Mouse (Mus musculus): ENCODE data around the gene Hoxb13. TPM values are rescaled to one million over a fixed set of nuclear protein-coding genes. Genes with fewer than 3 reads are reported as not detected.

The Hoxb13 gene
- polyA plus RNA-seq, 1 experiment from 2014 or later: 0.43 TPM

Other genes with a start within 250 kb of the Hoxb13 start
- gene Igf2bp1, start 188.4 kb upstream of the Hoxb13 start, polyA plus RNA-seq (2015; fragmentation: Nextera tagmentation; extraction: Ambion mirVana): 1.3 and 1.5 TPM in 2 replicates
- 3.1 and 3.8 TPM in 2 replicates for gene Gip, start 169.8 kb upstream of the Hoxb13 start, polyA plus RNA-seq (2015; fragmentation: Nextera tagmentation; extraction: Ambion mirVana)
- gene Snf8, start 159.4 kb upstream of the Hoxb13 start, polyA plus RNA-seq (2015; fragmentation: Nextera tagmentation; extraction: Ambion mirVana): 128 and 144 TPM in 2 replicates
- gene Ube2z, start 128.9 kb upstream of the Hoxb13 start, polyA plus RNA-seq (2015; fragmentation: Nextera tagmentation; extraction: Ambion mirVana): 27.1 and 28.4 TPM in 2 replicates
- 610 and 662 TPM in 2 replicates for gene Atp5g1, start 118.6 kb upstream of the Hoxb13 start, polyA plus RNA-seq (2015; fragmentation: Nextera tagmentation; extraction: Ambion mirVana)
- 0.13 and 0.20 TPM in 2 replicates for gene Calcoco2, start 82.4 kb upstream of the Hoxb13 start, polyA plus RNA-seq (2015; fragmentation: Nextera tagmentation; extraction: Ambion mirVana)
- gene Ttll6, start 60.5 kb upstream of the Hoxb13 start, polyA plus RNA-seq (2015; fragmentation: Nextera tagmentation; extraction: Ambion mirVana): 0.05 and 0.12 TPM in 2 replicates
- gene Hoxb9, start 77.1 kb downstream of the Hoxb13 start, polyA plus RNA-seq (2015; fragmentation: Nextera tagmentation; extraction: Ambion mirVana): 0.09 TPM in 1 of 2 replicates, not detected in the other
- not detected in 2 replicates for gene Hoxb8, start 87.6 kb downstream of the Hoxb13 start, polyA plus RNA-seq (2015; fragmentation: Nextera tagmentation; extraction: Ambion mirVana)
- 0.19 TPM in 1 of 2 replicates, not detected in the other for gene Hoxb7, start 92.3 kb downstream of the Hoxb13 start, polyA plus RNA-seq (2015; fragmentation: Nextera tagmentation; extraction: Ambion mirVana)
- gene Hoxb6, start 98.2 kb downstream of the Hoxb13 start, polyA plus RNA-seq (2015; fragmentation: Nextera tagmentation; extraction: Ambion mirVana): 0.10 TPM in 1 of 2 replicates, not detected in the other
- gene Hoxb5, start 109.0 kb downstream of the Hoxb13 start, polyA plus RNA-seq (2015; fragmentation: Nextera tagmentation; extraction: Ambion mirVana): 0.15 and 0.16 TPM in 2 replicates
- gene Hoxb4, start 124.0 kb downstream of the Hoxb13 start, polyA plus RNA-seq (2015; fragmentation: Nextera tagmentation; extraction: Ambion mirVana): 0.09 and 0.20 TPM in 2 replicates
- 0.18 and 0.30 TPM in 2 replicates for gene Hoxb3, start 129.0 kb downstream of the Hoxb13 start, polyA plus RNA-seq (2015; fragmentation: Nextera tagmentation; extraction: Ambion mirVana)
- 1.3 and 1.4 TPM in 2 replicates for gene Hoxb2, start 156.2 kb downstream of the Hoxb13 start, polyA plus RNA-seq (2015; fragmentation: Nextera tagmentation; extraction: Ambion mirVana)
- not detected in 2 replicates for gene Hoxb1, start 171.4 kb downstream of the Hoxb13 start, polyA plus RNA-seq (2015; fragmentation: Nextera tagmentation; extraction: Ambion mirVana)